Mouse (Mus musculus) lung, adult 2 months (tissue): ENCODE results near the gene Armh3.
"Not testable (repeated sequence)": the region's sequence is repeated elsewhere in the genome, so short reads cannot be mapped to it uniquely, and the experiment has no call there.

Experiments
- CTCF ChIP-seq: fragments of 200-500 bp; IDR thresholded peaks from 2 replicates; pipeline ENCODE4 v1.5.1; 2011; ENCODE audit warnings: mild to moderate bottlenecking, low read length, control low read depth; ENCODE audit not compliant: insufficient read depth
- POLR2A ChIP-seq: fragments of 200-500 bp; IDR thresholded peaks from 2 replicates; pipeline ENCODE4 v1.6.1; 2011; ENCODE audit warnings: low read depth, mild to moderate bottlenecking, control low read depth, low read length, borderline replicate concordance; ENCODE audit errors: extremely low read depth

DNA sequence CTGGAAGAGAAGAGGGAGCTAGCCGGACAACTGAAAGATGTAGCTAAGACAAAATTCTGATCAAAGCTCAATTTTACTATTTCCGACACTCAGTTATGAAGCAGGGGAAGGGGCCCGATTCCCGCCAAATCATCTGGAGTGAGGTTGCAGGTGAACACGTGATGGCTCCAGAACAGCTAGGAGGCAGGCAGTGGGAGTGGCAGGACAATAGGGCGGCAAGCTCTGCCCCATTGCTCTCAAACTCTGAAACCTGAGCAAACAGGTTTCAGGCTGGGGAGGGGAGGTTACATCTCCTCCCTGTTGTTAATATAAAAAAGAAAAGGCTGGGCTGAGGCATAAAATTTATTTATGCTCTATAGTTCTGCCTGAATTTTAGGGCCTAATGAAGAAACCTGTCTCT lies 4.8 kb downstream of the Armh3 start:
- TF ChIP-seq POLR2A, CTCF: not testable (repeated sequence)
